In genomic region chr7:135863581-135864426, GRCm38 (mm10) we compare ENCODE assay signal across 10 mouse cellular contexts.
A peak's percentile ranks its signal among the peaks of the same experiment; 100 is the strongest.
DNase-seq lines count a peak whose midpoint lies in the region; ATAC-seq and TF ChIP-seq lines count a peak whose summit lies in the region.
"Had no signal": no experiment of that assay in that cellular context is flagged by ENCODE, and none has a peak within 500 bp of the region (broad histone marks: within the 10 kb centered on the region; RNA-seq: fewer than 3 reads in every experiment).

No protein-coding gene starts in this region.

- H3K27ac ChIP-seq in hindbrain, embryonic 11.5 days (ENCODE audit: low read depth, low read length), result 0 out of 2 replicates have a peak overlapping the region, but pooled peaks have one; percentile 4
- no peak overlapping the region for H3K27ac ChIP-seq in hindbrain, postnatal 0 days
- H3K27ac ChIP-seq in embryonic facial prominence, embryonic 10.5 days (replicated peaks), result peak overlapping the region; percentile 84
- H3K27ac ChIP-seq in intestine, embryonic 15.5 days, result peak overlapping the region; percentile 19; the same call in 1 of the 2 replicates
- peak overlapping the region; percentile 92 for H3K27ac ChIP-seq in limb, embryonic 13.5 days
- H3K27ac ChIP-seq: hindbrain, embryonic 14.5 days had no signal

- no peaks in the 10 kb centered on the region for H3K9me3 ChIP-seq in hindbrain, embryonic 11.5 days (ENCODE audit: control insufficient read depth, low read length)
- no peaks in the 10 kb centered on the region for H3K9me3 ChIP-seq in hindbrain, postnatal 0 days (ENCODE audit: low read length)
- no peaks in the 10 kb centered on the region for H3K9me3 ChIP-seq in embryonic facial prominence, embryonic 10.5 days
- H3K9me3 ChIP-seq in intestine, embryonic 15.5 days, result no peaks in the 10 kb centered on the region
- no peaks in the 10 kb centered on the region for H3K9me3 ChIP-seq in limb, embryonic 13.5 days

- TF ChIP-seq CTCF in hindbrain, postnatal 0 days (IDR thresholded peaks at IDR 0.05; ENCODE audit: low read depth), result no peak

- H3K4me3 ChIP-seq in hindbrain, embryonic 11.5 days (ENCODE audit: low read depth, low read length), result no peak overlapping the region
- H3K4me3 ChIP-seq in hindbrain, postnatal 0 days (ENCODE audit: low read length), result no peak overlapping the region
- peak overlapping the region; percentile 14; the same call in 1 of the 2 replicates for H3K4me3 ChIP-seq in embryonic facial prominence, embryonic 10.5 days
- H3K4me3 ChIP-seq in intestine, embryonic 15.5 days (replicated peaks), result no peak overlapping the region
- H3K4me3 ChIP-seq in limb, embryonic 13.5 days, result no peak overlapping the region

- H3K36me3 ChIP-seq in hindbrain, embryonic 11.5 days (ENCODE audit: control insufficient read depth, insufficient read depth, low read length), result no peaks in the 10 kb centered on the region
- no peaks in the 10 kb centered on the region for H3K36me3 ChIP-seq in hindbrain, postnatal 0 days (ENCODE audit: insufficient read depth, low read length)
- H3K36me3 ChIP-seq in embryonic facial prominence, embryonic 10.5 days (replicated peaks), result no peaks in the 10 kb centered on the region
- no peaks in the 10 kb centered on the region for H3K36me3 ChIP-seq in intestine, embryonic 15.5 days
- H3K36me3 ChIP-seq in limb, embryonic 13.5 days, result no peaks in the 10 kb centered on the region

- no peaks in the 10 kb centered on the region for H3K27me3 ChIP-seq in hindbrain, embryonic 11.5 days (ENCODE audit: control insufficient read depth, insufficient read depth, low read length)
- H3K27me3 ChIP-seq in hindbrain, postnatal 0 days (ENCODE audit: insufficient read depth, low read length), result no peaks in the 10 kb centered on the region
- H3K27me3 ChIP-seq in embryonic facial prominence, embryonic 10.5 days (replicated peaks; ENCODE audit: low read depth, poor library complexity, severe bottlenecking), result peaks cover 18% of the 10 kb centered on the region
- no peaks in the 10 kb centered on the region for H3K27me3 ChIP-seq in intestine, embryonic 15.5 days (replicated peaks)
- no peaks in the 10 kb centered on the region; the same call in 1 of the 2 replicates for H3K27me3 ChIP-seq in limb, embryonic 13.5 days

- H3K4me1 ChIP-seq in hindbrain, embryonic 11.5 days (replicated peaks; ENCODE audit: control insufficient read depth, insufficient read depth, low read length), result 0 out of 2 replicates have a peak, but pooled peaks cover 4% of the 10 kb centered on the region
- peaks cover 8% of the 10 kb centered on the region; the same call in 1 of the 2 replicates for H3K4me1 ChIP-seq in hindbrain, postnatal 0 days (ENCODE audit: insufficient read depth, low read length)
- peaks cover 62% of the 10 kb centered on the region for H3K4me1 ChIP-seq in embryonic facial prominence, embryonic 10.5 days
- H3K4me1 ChIP-seq in intestine, embryonic 15.5 days (replicated peaks), result peaks cover 31% of the 10 kb centered on the region
- H3K4me1 ChIP-seq in limb, embryonic 13.5 days, result peaks cover 53% of the 10 kb centered on the region

- no peak overlapping the region for H3K4me2 ChIP-seq in hindbrain, embryonic 11.5 days (replicated peaks; ENCODE audit: low read depth, low read length)
- H3K4me2 ChIP-seq in hindbrain, postnatal 0 days (ENCODE audit: low read depth, low read length), result no peak overlapping the region
- H3K4me2 ChIP-seq in intestine, embryonic 15.5 days (replicated peaks), result peak overlapping the region; percentile 35
- peak overlapping the region; percentile 55 for H3K4me2 ChIP-seq in limb, embryonic 13.5 days (replicated peaks)
- H3K4me2 ChIP-seq: hindbrain, embryonic 14.5 days had no signal

- no peak for ATAC-seq in hindbrain, embryonic 11.5 days (ENCODE audit: low FRiP score)
- no peak for ATAC-seq in hindbrain, postnatal 0 days
- ATAC-seq in intestine, embryonic 15.5 days, result peak; percentile 65
- ATAC-seq in limb, embryonic 13.5 days (ENCODE audit: low FRiP score, low read depth), result peak; percentile 73

- WGBS in hindbrain, embryonic 11.5 days, result 52% methylated on average over 22 of the region's 22 CpGs
- WGBS in hindbrain, postnatal 0 days, result 58% methylated on average over 22 of the region's 22 CpGs
- 24% methylated on average over 22 of the region's 22 CpGs for WGBS in embryonic facial prominence, embryonic 10.5 days
- WGBS in intestine, embryonic 15.5 days, result 31% methylated on average over 22 of the region's 22 CpGs
- 7% methylated on average over 22 of the region's 22 CpGs for WGBS in limb, embryonic 13.5 days

- peak; percentile 53 for DNase-seq in hindbrain, embryonic 11.5 days (ENCODE audit: low spot score)
- no peak for DNase-seq in hindbrain, postnatal 0 days (ENCODE audit: low spot score)
- DNase-seq in embryonic facial prominence, embryonic 10.5 days (ENCODE audit: low spot score), result peak; percentile 91
- DNase-seq in frontal cortex, postnatal 25 days (ENCODE audit: low spot score in 2 of 2), result no peak
- DNase-seq in right cerebral cortex, postnatal 10 days (ENCODE audit: low spot score in 2 of 2), result no peak
- DNase-seq in adrenal gland, adult (ENCODE audit: inconsistent age in 2 of 2, low spot score in 1 of 2), result no peak
- DNase-seq: cerebellum, adult 2 months had no signal

- H3K9ac ChIP-seq in hindbrain, embryonic 11.5 days (ENCODE audit: low read depth, low read length), result no peak overlapping the region
- no peak overlapping the region for H3K9ac ChIP-seq in hindbrain, postnatal 0 days (replicated peaks; ENCODE audit: low read length)
- H3K9ac ChIP-seq in intestine, embryonic 15.5 days, result no peak overlapping the region
- H3K9ac ChIP-seq in limb, embryonic 13.5 days, result no peak overlapping the region
- H3K9ac ChIP-seq: hindbrain, embryonic 14.5 days had no signal

Comparison
In these comparisons a context has a peak if more than half of its experiments do, and no peak if none do; other contexts are left out.
1. DNase-seq: peak in hindbrain, embryonic 11.5 days (single experiment) and embryonic facial prominence, embryonic 10.5 days (single experiment); none in hindbrain, postnatal 0 days (single experiment), frontal cortex, postnatal 25 days (0 of 2), right cerebral cortex, postnatal 10 days (0 of 2) and adrenal gland, adult (0 of 2).
2. ATAC-seq: peak in intestine, embryonic 15.5 days (single experiment) and limb, embryonic 13.5 days (single experiment); none in hindbrain, embryonic 11.5 days (single experiment) and hindbrain, postnatal 0 days (single experiment).
3. H3K4me2 ChIP-seq: peak in intestine, embryonic 15.5 days (single experiment) and limb, embryonic 13.5 days (single experiment); none in hindbrain, embryonic 11.5 days (single experiment) and hindbrain, postnatal 0 days (single experiment).